Mouse (Mus musculus): ENCODE measurements around the gene Ccl28.
"Not testable (repeated sequence)": the region's sequence is repeated elsewhere in the genome, so short reads cannot be mapped to it uniquely, and the experiment has no call there.

Gene Ccl28

DNA sequence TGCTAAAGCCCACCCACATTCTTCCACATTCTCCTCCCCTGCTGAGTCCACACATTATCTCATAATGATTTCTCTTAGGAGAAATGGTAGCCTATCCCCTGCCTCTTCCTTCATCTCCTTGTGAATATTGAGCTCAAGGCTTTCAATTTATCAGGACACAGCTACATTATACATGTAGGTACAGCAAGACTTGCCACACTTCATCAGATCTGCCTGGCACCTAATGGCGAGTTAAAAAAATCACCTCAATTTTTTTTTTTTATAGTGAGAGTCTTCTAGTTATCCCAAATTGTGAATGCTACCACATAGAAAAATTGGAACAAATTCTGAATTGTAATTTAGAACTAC is 26.1 kb downstream of the Ccl28 start:
- no peak for DNase-seq

- DNase-seq = no peak
These were observed 31.1 kb downstream of the Ccl28 start for GRCm38 (mm10) chr13:119654734-119655133.

DNA sequence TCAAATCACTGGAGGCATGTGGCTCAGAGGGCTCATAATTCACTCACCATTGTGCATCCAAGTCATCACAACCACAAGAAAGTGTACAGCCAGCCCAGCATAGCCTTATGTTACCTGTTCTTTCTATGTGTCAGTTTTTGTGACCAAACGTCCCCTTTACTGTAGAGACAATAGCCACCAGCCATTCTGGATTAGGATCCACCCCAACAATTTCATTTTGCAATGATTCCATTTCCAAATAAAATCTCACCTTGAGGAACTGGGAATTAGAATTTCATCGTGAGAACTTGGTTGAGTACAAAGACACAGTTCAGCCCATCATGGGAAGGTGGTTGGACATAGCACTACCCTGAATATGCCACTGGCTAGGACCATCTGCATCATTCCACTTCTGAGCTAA is 32.6 kb downstream of the Ccl28 start:
- no peak for DNase-seq

GRCm38 (mm10) chr13:119656846-119657416 is 33.3 kb downstream of the Ccl28 start:
- no peak for DNase-seq

DNA sequence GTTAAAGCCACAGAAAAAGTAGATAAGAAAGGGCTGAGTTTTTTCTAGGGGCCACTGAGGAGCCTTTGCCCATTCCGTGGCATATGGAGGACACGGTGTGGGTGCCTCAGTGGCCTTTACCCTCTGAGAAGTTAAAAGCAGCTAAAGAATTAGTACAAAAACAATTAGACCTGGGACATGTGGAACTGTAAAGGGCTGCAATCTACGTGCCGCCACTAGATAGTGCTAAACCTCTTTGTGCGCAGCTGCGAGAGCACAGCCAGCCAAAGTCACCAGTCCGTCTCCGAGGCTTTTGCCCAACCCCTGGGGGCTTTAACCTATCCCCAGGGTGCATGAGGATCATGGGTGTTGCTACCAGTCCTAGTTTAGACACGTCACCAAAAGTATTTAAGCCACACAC is 37.8 kb downstream of the Ccl28 start:
- peak; percentile 61 for DNase-seq

DNA sequence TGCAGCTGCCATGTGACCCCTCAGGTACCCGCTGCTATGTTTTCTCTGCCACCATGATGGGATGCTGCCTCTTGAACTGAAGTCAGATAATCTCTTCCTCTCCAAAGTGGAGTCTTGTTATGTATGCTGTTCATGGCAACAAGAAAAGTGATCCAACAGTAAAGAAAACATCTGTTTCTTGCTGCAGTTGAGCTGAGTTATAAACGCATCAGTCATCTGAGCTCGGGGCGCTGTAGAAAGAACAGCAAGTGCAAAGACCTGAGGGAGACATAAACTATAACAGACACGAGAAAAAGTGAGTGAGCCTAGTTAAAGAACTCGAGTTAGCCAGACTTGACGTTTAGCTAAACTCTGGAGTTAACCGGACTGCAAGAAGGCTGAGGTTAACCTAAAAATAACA is 55.2 kb downstream of the Ccl28 start:
- DNase-seq = no peak

DNA sequence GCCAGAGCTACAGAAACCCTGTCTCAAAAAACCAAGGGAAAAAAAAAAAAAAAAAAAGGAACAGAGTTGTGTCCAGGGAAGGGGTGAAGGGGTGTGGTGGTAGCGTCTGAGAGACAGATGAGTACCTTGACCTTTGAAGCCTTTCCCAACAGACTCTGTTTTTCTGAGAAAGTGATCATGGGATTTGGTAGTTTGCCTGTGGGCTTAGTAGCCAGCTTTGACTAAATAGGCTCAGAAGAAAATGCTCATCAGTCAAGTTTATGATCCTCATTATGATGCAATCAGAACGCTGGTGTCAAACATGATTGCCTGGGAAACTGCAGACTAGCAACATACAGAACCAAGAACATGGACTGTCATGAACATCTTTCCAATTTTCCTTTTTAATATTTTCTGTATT is 56.1 kb downstream of the Ccl28 start:
- no peak for DNase-seq

DNA sequence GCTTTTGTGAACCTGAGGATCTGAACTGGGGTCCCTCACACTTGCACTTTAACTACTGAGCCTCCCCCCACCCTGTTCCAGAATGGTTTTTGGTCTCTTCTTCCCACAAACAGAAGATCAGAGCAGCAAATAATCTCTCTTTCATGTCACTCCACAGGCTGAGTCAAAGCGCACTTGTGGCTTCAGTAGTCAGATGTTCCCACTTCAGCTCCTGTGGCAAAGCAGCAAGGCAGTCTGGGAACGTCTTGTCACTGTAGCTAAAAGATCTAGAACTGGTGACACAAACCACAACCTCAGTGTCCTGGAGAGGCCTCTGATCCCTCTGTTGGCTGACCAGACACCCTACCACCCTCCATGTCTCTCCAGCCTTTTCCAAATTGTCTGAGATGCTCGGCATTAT is 57.5 kb downstream of the Ccl28 start:
- no peak for DNase-seq

GRCm38 (mm10) chr13:119684416-119685177 is 61.0 kb downstream of the Ccl28 start:
- no peak for DNase-seq

- DNase-seq = no peak
These were observed 66.1 kb downstream of the Ccl28 start for GRCm38 (mm10) chr13:119689709-119690038.

DNA sequence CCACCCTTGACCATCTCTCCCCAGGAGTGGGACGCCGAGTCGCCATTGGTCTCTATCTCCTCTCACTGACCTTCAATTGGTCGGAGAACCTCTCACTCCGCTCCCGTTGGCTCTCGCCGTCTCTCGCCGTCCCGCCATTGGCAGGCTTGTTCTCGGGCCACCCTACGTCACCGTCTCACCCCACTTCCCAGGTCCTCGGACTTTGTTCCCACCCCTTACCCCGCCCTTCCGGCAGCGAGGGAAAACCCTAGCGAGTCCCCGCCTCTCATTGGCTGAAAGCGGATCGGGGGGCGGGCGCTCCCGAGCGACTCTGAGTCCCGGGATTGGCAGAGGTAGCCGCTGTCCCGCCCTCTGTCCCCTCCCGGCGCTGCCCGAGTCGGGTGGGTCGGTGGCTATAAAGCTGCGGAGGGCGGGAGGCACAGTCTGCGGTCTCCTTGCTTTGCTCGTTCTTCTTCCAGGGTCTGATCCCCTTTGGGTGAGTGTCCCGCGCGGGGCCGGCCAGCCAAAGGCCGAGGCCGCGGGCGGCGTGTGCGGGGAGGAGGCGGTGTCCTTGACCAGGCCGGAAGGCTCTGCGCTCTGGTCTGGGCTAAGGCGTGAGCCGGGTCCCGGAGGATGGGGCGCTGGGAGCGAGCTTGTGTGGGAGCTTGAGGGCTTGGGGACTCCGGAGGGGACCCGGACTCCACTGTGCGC is 66.6 kb downstream of the Ccl28 start, which contains the start of gene Hmgcs1:
Hmgcs1 (plus strand) TSS at position 341 of the 690 bp plus-strand sequence.
- peak; percentile 96 for DNase-seq

DNA sequence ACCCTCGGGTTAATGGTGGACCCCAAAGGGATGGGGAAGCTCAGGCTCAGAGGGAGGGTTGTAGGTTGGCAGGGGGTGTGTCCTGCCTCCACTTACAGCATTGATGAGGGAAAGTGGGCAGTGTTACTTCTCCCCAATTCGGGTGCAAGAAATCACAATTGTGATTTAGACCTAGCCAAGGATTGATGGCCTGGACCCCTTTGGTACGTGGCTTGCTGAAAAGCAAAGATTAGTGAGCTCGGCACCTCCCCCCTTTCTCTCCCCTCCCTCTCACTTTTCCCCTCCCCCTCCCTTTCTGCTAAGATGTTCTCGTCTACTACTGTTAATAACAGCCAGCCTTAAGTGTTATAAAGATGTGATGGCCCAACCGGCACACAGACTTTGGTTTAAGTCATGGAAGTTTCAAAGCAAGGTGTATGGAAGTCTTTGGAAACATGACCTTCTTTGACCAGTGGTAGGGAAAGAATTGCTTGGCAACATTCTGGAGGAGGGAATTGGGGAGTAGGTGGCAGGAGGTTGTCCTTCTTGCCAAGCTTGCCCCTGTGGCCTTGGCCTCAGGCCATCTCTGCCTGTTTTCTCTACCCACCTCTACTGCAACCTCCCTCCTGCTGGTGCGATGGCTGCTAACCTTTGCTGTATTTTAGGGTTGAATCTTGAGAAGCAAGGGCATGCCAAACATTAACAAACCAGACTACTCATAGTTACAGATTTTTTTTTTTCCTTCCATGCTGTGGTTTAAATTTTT is 67.4 kb downstream of the Ccl28 start:
- DNase-seq = peak; percentile 73

- DNase-seq = not testable (repeated sequence)
These were observed 68.3 kb downstream of the Ccl28 start for GRCm38 (mm10) chr13:119691958-119692357.

- DNase-seq = no peak
These were observed 72.1 kb downstream of the Ccl28 start for GRCm38 (mm10) chr13:119695676-119696075.

GRCm38 (mm10) chr13:119696496-119696895 is 72.9 kb downstream of the Ccl28 start:
- DNase-seq = no peak

DNA sequence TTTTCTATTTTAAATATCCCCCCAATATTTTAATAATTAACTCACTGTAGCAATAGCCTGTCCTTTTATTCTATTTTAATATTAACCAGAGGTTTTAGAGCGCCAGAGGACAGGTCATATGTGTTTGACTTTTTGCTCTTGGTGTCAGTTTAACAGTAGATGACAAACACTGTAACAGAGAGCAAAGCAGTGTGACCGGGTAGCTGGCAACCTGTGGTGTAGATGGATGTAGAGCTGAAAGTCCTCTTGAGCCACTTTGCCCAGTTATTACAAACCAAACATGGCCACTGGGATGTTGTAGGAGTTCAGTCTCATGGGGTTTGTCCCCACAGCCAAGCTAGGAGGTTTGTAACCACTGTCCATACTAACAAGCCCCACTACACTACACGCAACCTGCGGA is 74.8 kb downstream of the Ccl28 start:
- peak; percentile 54 for DNase-seq

All from kidney, adult 18-20 months (tissue).